Mouse (Mus musculus) kidney, postnatal 36 days (tissue): ENCODE measurements around the gene Pjvk.

ENCODE experiments used
- DNase-seq, 2 experiments: peaks; one replicate each; pipeline ENCODE4 v3.0.0; 2021 to 2022; ENCODE audit warnings: mixed read lengths in 2 of 2

Gene Pjvk

DNA sequence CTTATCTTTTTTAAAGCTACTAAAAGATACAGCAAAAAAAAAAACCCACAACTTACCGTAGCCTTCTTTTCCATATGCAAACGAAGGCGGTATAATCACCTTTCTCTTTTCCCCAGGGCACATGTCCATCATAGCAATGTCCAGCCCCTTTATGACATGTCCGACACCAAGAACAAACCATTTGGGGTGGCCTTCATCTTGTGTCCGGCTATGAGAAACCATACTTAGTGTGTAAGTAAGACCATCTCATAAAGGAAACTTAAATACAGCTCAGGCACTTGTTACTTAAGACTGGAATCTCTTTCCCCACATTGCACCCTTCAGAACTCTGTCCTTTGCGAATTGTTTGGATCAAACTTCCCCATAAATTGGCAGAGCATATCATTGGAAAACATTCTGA lies 23.4 kb downstream of the Pjvk start:
- DNase-seq = no peak

DNA sequence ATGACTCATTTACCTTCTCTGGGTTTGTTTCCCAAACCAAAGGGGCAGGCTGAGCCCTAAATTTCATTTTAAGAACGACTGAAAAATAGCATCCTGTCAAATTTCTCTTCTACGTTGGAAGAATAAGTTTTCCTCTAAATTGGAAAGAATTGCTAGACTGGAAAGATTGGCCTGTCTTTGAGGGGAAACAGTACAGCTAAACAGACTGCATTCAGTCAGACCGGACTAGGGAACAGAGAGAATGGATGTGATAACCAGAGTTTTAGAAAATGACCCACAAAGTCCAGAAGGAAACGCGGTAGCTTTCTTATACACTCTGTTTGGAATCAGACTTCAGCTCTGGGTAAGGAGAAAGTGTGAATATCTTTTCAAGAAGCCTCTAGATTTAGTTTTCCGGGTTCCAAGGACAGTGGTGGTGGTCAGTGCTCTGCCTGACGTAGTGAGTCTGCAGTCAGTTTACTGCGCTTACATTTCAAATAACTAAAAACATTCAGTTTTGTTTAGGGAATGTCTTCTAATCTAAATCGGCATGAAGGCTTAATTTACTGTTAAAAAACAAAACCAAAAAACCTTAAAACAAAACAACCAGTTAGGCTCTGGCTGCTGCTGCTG lies 24.0 kb downstream of the Pjvk start:
- DNase-seq = no peak

DNA sequence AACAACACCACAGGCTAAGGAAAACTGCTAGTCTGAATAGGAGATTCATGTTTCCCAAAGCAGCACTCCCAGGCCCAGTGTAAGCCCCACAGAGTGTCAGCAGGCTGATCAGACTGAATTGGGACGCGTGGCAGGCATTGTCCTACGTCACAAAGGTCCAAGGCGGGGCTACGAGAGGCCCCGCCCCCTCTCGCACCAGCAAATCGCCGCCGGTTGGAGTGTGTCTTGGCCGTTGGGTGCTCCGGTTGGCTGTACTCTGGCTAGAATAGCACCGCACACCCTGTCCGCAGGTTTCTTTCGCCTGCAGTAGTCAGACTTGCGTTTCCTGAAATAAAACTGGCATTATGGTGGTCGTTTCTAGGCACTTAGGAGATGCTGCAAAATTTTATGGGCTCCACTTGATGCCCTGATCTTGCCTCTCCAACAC lies 24.7 kb downstream of the Pjvk start, which contains the start of gene Fkbp7:
Gene Fkbp7 (minus strand): TSS at position 151 of the 427 bp plus-strand sequence.
- peak; percentile 94 to 96 for DNase-seq

DNA sequence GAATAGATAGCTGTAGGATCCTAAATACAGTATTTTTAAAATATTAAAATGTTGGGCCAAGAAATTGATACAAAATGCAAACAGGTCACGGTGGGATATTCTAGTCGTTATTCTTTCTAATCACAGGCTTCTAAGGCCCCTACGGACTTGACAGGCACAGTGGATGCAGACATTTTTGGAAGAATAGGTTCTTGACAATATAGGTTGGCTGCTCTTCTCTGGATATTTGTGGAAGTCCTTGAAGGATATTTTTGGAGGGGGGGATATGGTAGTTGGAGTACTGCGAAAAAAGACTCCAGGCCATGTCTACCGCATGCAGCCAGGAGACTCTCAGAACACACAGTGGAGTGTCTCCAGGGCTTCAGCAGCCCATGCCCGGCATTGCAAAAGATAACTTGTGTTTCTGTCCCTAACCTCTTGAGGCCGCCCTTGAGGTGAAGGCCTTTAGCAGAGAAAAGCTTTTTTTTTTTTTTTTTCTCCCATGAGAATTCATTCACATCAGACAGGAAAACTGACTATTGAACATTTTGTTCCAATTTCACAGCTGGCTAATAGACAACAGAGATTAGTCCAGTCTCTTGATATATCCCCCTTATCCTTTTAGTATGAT lies 25.3 kb downstream of the Pjvk start:
- DNase-seq = peak; percentile 79 to 82

DNA sequence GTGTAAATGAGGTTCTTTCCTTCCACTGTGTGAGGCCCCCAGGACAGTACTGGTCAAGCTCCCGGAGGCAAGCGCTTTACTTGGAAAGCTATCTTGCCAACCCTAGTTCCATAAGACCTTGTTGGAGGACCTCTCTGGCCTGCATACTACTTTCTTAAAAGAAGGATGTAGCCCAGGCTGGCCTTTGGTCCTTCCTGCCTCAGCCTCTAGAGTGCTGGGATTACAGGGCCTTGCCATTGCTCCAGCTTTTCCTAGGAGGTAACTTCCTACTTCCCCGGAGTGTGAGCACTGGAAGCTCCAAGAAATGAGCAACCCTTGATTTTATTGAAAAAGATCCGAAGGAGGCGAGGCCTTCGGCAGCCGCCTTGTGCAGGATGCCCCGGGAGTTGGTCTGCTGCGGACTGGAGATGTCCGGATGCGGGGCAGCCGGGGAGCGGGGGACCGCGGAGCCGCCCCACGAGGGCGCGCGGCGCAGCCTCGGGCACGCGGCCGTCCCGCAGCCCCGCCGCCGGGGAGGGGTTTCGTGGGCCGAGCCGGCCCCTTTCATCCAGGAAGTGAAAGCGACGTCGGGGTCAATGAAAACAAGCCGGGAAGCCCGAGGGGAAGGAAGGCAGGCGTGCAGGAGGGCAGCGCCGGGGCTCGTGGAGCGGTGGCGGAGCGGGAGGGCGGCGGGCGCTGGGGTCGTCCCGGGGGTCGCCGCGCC lies 26.6 kb downstream of the Pjvk start, which contains the start of gene Plekha3:
Gene Plekha3 (plus strand): TSS at position 557 of the 703 bp plus-strand sequence.
- peak; percentile 88 to 91 for DNase-seq

DNA sequence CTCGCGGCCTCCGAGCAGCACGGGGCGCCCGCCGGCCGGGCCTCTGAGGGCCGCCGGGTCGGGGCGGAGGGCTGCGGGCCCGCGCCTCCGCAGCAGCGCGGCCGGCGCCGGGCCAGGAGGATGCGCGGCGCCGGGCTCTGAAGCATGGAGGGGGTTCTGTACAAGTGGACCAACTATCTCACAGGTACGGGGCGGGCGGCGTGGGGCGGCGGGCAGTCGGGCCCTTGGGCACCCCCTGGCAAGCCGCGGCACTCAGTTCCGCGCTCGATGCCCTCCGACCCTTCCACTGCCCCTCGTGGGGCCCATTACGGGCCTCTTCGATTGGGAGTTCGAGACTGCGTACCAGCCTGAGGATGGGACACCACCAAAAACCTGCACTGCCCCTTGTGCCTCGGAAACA lies 27.2 kb downstream of the Pjvk start:
- DNase-seq = no peak

DNA sequence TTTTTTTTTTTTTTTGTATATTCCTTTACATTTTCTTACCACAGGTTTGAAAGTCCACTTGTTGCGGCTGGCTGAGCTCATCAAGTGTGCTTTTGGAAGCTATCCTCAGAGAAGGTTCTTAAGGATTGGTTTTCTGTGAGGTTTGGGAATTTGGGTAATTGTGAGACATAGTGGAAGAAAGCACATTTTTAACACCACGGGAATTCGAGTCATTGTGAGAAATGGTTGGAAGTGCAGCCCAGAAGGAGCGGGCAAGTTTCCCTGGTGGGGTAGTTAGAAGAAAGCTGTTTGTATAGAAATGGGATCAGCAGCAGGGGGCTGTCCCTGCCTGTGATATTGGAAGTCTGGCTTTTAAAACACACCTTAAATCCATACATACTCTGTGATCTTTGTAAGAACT lies 27.7 kb downstream of the Pjvk start:
- DNase-seq = no peak

DNA sequence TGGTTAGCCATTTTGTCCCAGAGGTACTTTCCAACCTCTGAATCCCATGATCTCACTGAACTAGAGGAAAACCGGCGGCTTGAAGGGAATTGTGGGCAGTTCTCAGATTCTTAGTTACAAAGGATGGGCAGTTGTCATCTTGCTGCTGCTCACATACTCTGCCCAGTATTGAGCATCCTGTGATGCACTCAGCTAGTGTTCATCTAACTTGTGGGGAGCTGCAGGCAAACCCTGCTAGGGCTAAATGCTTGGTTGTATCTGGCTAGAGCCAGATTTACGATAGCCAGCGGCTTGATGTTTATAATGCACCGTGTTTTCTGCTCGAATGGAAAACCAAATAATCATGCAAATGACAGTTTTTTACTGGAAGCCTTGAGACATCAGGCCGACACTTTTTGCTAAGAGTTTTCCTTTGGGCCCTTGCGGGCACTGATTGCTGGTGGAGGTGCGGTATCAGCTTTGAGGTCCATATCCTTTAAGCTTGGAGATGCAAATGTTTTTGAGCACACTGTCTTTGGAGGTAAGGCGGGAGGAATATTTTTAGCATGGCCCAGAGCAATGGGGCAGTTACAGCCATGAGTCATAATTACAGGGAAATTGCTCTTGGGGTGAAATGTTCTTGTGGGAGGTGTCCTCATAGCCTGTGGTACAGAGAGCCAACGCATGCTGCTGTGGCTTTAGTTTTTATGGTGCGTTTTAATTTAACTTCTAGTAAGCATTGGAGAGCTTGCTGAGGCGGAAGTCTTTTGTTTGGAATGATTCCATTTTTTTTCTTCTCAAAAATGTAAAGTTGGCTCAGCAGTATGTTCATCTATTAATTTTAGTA lies 28.3 kb downstream of the Pjvk start:
- DNase-seq = no peak

DNA sequence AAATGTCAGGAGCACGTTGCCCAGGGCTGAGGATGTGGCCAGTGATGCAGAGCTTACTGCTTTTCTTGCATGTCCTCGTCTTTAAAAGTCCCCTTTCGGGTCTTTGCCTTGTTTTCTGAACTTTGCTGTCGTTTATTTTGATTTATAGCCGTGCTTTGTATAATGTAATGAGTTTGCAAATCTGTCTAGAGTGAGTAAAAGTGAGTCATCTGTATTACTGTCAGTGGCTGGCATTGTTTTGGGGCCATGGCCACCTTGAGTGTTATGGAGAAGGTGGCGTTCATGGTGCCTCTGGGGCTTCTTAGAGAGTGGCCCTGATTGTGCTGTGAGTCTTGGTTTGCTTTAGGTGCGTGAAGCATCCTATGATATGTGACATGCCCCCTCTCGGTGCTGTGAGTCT lies 34.0 kb downstream of the Pjvk start:
- DNase-seq = no peak

DNA sequence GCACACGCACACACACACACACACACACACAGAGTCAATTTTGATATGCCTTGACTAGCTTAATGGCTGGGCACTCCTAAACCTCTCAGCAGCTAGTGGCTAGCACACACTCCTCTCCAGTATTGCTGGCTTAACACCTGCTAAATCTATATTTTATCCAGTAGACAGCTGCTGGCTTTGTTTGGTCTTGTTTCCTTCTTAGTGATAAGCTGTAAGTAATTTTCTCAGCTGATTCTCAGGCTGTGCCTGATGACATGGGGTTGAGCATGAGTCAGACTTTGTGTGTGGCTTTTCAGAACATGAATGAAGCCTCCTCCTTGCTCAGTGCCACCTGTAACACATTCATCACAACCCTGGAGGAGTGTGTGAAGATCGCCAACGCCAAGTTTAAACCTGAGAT lies 38.7 kb downstream of the Pjvk start:
- no peak for DNase-seq

DNA sequence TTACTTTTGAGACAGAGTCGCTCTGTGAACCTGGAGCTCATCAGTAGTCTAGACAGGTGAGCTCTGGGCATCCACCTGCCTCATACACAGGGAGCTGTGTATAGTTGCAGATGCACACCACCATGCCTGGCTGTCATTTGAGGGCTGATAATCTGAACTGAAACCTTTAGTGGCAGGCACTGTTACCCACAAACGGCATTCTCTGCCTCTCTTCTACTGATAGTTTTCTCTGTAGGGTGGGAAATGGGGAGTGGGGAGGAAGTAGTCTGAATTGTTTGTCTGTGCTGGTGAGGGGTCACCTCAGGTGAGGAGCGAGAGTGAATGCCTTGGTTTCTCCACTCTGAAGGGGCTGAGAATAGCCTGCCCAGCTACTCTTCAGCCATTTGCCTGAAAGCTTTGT lies 39.3 kb downstream of the Pjvk start:
- no peak for DNase-seq

DNA sequence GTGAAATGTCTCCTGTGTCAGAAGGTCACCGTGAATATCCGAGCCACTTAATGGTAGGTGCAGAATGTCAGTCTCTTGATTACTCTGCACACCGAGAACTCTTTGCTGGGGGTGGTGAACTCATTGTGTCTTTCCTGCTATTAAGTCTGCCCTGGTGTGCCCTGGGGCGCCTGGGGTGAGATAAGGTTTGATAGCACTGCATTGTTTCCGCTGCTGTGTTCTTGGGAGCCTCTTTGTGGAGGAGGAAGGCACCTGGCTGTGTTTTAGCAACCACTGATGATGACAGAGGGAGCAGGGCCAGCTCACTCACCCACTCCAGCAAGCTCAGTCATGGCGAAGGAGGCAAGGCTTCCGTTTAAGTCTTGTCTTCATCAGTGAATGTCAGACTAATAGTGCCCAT lies 39.9 kb downstream of the Pjvk start:
- no peak for DNase-seq

DNA sequence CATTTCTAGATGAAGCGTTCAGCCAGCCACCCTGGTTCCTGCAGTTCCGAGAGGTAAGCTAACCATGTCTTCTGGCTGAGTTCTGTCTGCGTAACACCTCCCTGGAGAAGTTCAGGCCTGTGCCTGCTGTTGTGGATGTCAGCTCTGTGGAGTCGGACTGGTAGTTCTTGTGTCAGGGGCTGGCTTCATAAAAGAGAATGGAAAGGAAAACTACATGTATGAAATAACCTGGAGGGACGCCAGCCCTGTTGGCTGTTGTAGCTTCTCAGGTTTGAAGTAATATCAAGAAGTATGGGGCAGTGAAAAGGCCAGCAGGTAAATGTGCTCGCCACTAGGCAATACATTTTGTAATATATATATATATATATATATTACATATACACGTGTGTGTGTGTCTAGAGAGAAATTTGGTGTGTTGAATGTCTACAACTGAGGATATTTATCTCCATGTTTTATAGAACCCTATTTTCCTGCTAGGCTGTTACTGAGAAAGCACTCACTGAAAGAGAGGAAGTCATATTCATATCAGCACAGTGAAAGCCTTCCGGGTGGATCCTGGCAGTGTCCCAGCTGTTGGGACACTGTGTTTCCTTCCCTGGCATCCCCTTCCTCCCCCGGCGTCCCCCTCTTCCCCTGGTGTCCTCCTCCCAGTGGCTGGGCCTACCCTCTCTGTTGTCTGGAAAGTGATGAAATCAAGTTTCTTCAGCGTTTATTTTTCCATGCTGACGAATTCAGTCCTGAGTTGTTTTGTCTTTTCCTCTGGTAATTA lies 42.3 kb downstream of the Pjvk start:
- DNase-seq = peak; percentile 85 to 86

DNA sequence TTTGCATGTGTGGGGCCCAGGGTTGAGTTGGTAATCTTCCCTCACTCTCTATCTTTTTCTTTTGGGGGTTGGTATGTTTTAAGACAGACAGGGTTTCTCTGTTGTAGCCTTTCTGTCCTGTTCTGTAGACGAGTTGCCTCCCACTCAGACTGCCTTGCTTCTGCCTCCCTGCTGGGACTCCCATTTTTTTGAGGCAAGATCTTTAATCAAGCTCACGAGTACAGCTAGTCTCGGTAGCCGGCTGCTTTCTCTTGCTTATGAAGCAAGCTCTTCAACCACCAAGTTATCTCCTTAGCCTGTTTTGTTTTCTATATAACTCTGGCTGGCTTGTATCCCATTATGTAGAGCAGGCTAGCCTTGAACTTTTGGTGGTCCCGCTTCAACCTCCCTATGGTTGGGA lies 45.5 kb downstream of the Pjvk start:
- DNase-seq = no peak

DNA sequence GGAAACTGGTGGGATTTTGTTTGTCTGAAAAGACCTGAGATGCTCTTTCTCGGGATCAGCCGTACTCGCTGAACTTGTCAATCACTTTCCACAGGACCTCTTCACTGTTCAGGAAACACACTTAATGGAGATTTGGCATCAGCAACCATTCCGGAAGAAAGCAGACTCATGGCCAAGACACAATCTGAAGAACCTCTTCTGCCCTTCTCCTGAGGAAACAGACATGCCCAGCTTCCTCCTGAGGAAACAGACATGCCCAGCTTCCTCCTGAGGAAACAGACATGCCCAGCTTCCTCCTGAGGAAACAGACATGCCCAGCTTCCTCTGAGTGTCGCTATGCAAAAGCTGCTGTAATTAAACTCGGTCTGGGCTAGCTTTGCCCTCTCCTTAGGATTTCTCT lies 47.0 kb downstream of the Pjvk start:
- peak in 1 of 2 experiments; percentile 42 for DNase-seq

DNA sequence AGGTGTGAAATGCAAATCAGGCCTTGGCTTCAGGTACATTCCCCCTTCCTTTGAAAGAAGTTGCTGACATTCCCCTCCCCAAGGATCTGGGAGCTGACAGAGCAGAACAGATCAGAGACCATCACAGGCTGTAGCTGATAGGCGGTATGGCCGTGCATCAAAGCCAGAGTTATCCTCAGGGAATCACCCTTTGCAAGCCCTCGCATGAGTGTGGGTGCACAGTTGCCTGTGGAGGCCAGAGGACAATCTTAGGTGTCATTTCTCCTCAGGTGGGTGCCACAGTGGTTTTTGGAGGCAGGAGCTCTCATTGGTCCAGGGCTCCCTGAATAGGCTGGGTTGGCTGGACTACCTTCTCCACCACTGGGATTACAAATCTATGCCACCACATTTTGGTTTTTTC lies 53.9 kb downstream of the Pjvk start:
- no peak for DNase-seq

DNA sequence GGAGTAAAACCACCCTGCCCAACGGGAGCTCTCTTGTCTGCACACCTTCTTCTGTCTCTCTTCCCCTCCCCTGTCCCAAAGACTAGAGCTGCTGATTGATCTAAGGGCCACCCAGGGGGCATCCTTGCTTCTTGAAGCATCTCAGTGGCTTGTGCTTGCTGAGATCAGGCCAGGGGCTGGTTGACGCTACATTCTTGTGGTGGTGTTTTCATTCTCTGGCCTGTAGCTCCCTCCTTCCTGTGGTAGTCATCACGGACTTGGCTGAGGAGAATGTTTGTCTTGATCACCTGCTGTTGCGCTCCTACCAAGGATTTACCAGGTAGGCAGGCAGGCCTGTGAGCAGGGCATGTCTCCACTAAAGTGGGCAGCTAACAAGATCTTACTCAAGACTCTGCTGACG lies 54.5 kb downstream of the Pjvk start:
- DNase-seq = no peak

DNA sequence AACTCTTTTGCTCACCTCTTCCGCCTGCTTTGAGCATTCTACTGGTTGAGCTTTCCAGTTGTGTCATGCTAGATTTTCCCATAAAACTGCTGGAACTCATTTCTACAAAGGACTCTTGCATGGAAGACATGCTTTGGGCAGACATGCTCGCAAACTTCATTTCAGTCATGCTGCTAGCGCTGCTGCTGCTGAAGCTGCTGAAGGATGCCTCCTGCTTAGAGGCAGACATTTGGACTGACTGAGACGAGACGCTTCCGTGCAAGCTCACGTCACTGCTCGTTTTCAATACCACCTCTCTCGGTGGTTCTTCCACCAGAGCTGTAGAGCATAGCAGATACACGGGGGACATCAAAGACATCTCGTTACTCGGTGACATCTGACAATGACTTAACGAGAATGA lies 57.4 kb downstream of the Pjvk start:
- no peak for DNase-seq
